Mouse (Mus musculus): ENCODE data around the gene Gramd4.

Gene Gramd4

GRCm38 (mm10) chr15:86050170-86050743, 7.2 kb upstream of the Gramd4 start:
- in situ Hi-C loops (cut with MboI) = loop anchor here (5.0 kb wide), 1 partner anchor 72 kb away; no protein-coding TSS in a partner anchor

GRCm38 (mm10) chr15:86051152-86051551, 6.3 kb upstream of the Gramd4 start:
- in situ Hi-C loops (cut with MboI) = loop anchor here (5.0 kb wide), 1 partner anchor 71 kb away; no protein-coding TSS in a partner anchor

- in situ Hi-C loops (cut with MboI) = loop anchor here (5.0 kb wide), 1 partner anchor 70 kb away; no protein-coding TSS in a partner anchor
Observed at GRCm38 (mm10) chr15:86051878-86052478, 5.5 kb upstream of the Gramd4 start.

- in situ Hi-C loops (cut with MboI) = loop anchor here (5.0 kb wide), 1 partner anchor 68 kb away; no protein-coding TSS in a partner anchor
Observed at GRCm38 (mm10) chr15:86053890-86054536, 3.5 kb upstream of the Gramd4 start.

GRCm38 (mm10) chr15:86054861-86055260, 2.6 kb upstream of the Gramd4 start:
- in situ Hi-C loops (cut with MboI) = loop anchor here (5.0 kb wide), 1 partner anchor 67 kb away; no protein-coding TSS in a partner anchor

GRCm38 (mm10) chr15:86056221-86056760, 1.2 kb upstream of the Gramd4 start:
- in situ Hi-C loops (cut with MboI) = no loop called here

- in situ Hi-C loops (cut with MboI) = no loop called here
Observed at GRCm38 (mm10) chr15:86057908-86058307, 413 bp downstream of the Gramd4 start.

GRCm38 (mm10) chr15:86058394-86058915, 960 bp downstream of the Gramd4 start:
- in situ Hi-C loops (cut with MboI) = no loop called here

- in situ Hi-C loops (cut with MboI) = no loop called here
Observed at GRCm38 (mm10) chr15:86058931-86059834, 1.7 kb downstream of the Gramd4 start.

GRCm38 (mm10) chr15:86059835-86060380, 2.4 kb downstream of the Gramd4 start:
- in situ Hi-C loops (cut with MboI) = no loop called here

GRCm38 (mm10) chr15:86060581-86060980, 3.1 kb downstream of the Gramd4 start:
- in situ Hi-C loops (cut with MboI) = no loop called here

GRCm38 (mm10) chr15:86061221-86061620, 3.7 kb downstream of the Gramd4 start:
- in situ Hi-C loops (cut with MboI) = no loop called here

- in situ Hi-C loops (cut with MboI) = no loop called here
Observed at GRCm38 (mm10) chr15:86061848-86062481, 4.5 kb downstream of the Gramd4 start.

GRCm38 (mm10) chr15:86064191-86064849, 6.8 kb downstream of the Gramd4 start:
- in situ Hi-C loops (cut with MboI) = no loop called here

- in situ Hi-C loops (cut with MboI) = no loop called here
Observed at GRCm38 (mm10) chr15:86064850-86065229, 7.3 kb downstream of the Gramd4 start.

- in situ Hi-C loops (cut with MboI) = no loop called here
Observed at GRCm38 (mm10) chr15:86065367-86065766, 7.9 kb downstream of the Gramd4 start.

- in situ Hi-C loops (cut with MboI) = no loop called here
Observed at GRCm38 (mm10) chr15:86066836-86067580, 9.5 kb downstream of the Gramd4 start.

GRCm38 (mm10) chr15:86067581-86067910, 10.1 kb downstream of the Gramd4 start:
- in situ Hi-C loops (cut with MboI) = no loop called here

GRCm38 (mm10) chr15:86067941-86068495, 10.5 kb downstream of the Gramd4 start:
- in situ Hi-C loops (cut with MboI) = no loop called here

Data from mature B cell (primary cell).